Mouse (Mus musculus): ENCODE data around the gene Ldlr.

DNA sequence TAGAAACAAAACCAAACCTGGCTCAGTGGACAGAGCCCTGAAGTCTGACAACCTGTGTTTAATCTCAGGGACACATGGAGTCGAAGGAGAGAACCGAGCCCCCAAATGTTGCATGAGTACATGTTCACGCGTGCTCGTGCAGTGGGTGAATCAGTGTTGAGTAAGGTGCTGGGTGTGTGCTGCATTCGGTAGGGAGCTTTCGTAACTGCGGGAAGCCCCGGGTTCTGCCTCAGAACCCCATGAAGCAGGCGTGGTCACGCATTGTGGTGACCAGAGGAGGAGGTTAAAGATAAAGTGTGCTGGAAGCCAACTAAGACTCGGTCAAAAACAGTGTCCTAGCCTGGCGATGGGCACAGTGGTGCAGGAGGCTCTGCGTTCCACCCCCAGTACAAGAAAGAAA, 17.1 kb downstream of the Ldlr start:
- TF ChIP-seq MAZ (IDR thresholded peaks at IDR 0.05; ENCODE audit: low read depth, low read length), result no peak
- no peak for TF ChIP-seq ZKSCAN1 (IDR thresholded peaks at IDR 0.05; ENCODE audit: low read depth, low read length)
- TF ChIP-seq E2F4 (IDR thresholded peaks at IDR 0.05; ENCODE audit: borderline replicate concordance, low read depth, low read length), result no peak
- no peak for TF ChIP-seq UBTF (IDR thresholded peaks at IDR 0.05; ENCODE audit: borderline replicate concordance, insufficient read depth, low read depth, low read length)
- no peak for TF ChIP-seq KAT2A (conservative IDR thresholded peaks at IDR 0.05; ENCODE audit: low read depth, low read length)
- TF ChIP-seq CTCF (IDR thresholded peaks at IDR 0.05 in 2 of 3, conservative IDR thresholded peaks at IDR 0.05 in 1 of 3; ENCODE audit: control insufficient read depth in 1 of 3, insufficient read depth in 1 of 3, low read depth in 2 of 3, low read length in 3 of 3, poor library complexity in 1 of 3, severe bottlenecking in 1 of 3), result no peak
- TF ChIP-seq CHD1 (IDR thresholded peaks at IDR 0.05; ENCODE audit: low read depth, low read length), result no peak
- no peak for TF ChIP-seq POLR2A (IDR thresholded peaks at IDR 0.05; ENCODE audit: control insufficient read depth in 1 of 2, insufficient read depth in 1 of 2, low read depth in 1 of 2, low read length in 2 of 2, poor library complexity in 1 of 2)

Measured in MEL (cell line).